Mouse (Mus musculus) hindbrain, embryonic 16.5 days (tissue): ENCODE data around the gene Trim67. TPM values are rescaled to one million over a fixed set of nuclear protein-coding genes. Genes with fewer than 3 reads are reported as not detected.

Source experiments
- ATAC-seq: fragments of 200-750 bp; cut with Nextera tagmentation; 2 replicates; pipeline ENCODE4 v1.8.0; 2017; ENCODE audit warnings: moderate TSS enrichment, moderate library complexity
- H3K27ac ChIP-seq: fragments of 300-500 bp; sonication (generic); 2 replicates; pipeline ENCODE4 v1.5.1; 2014; ENCODE audit warnings: low read depth, mild to moderate bottlenecking, control low read depth, low read length, moderate library complexity
- H3K27me3 ChIP-seq: fragments of 300-500 bp; sonication (generic); replicated peaks from 2 replicates; pipeline ENCODE4 v1.6.1; 2014; ENCODE audit warnings: low read length; ENCODE audit not compliant: control insufficient read depth, insufficient read depth
- H3K36me3 ChIP-seq: fragments of 300-500 bp; sonication (generic); 2 replicates; pipeline ENCODE4 v1.6.1; 2014; ENCODE audit warnings: mild to moderate bottlenecking, low read length, moderate library complexity, mixed read lengths; ENCODE audit not compliant: control insufficient read depth, insufficient read depth
- H3K4me1 ChIP-seq: fragments of 300-500 bp; sonication (generic); 2 replicates; pipeline ENCODE4 v1.6.1; 2014; ENCODE audit warnings: low read depth, low read length; ENCODE audit not compliant: control insufficient read depth, insufficient read depth
- H3K4me2 ChIP-seq: fragments of 300-500 bp; sonication (generic); 2 replicates; pipeline ENCODE4 v1.6.1; 2014; ENCODE audit warnings: mild to moderate bottlenecking, low read length, control low read depth, moderate library complexity
- H3K4me3 ChIP-seq: fragments of 300-500 bp; sonication (generic); 2 replicates; pipeline ENCODE4 v1.5.1; 2014; ENCODE audit warnings: mild to moderate bottlenecking, low read length, control low read depth, moderate library complexity
- H3K9ac ChIP-seq: fragments of 300-500 bp; sonication (generic); 2 replicates; pipeline ENCODE4 v1.6.1; 2014; ENCODE audit warnings: low read depth, mild to moderate bottlenecking, control low read depth, low read length, moderate library complexity
- H3K9me3 ChIP-seq: fragments of 300-500 bp; sonication (generic); 2 replicates; pipeline ENCODE4 v1.6.1; 2014; ENCODE audit warnings: mild to moderate bottlenecking, low read length, moderate library complexity; ENCODE audit not compliant: control insufficient read depth
- WGBS: fragments of 180-500 bp; shearing (Covaris S2); extraction: QIAGEN DNeasy Blood & Tissue Kit; methylation state at CpG from one replicate; pipeline ENCODE4 v1.1.7; 2014; 5-methylcytosine and 5-hydroxymethylcytosine counted together
- polyA plus RNA-seq: library from polyadenylated mRNA; unstranded; fragments of >200 nt; fragmentation: Nextera tagmentation; extraction: Ambion mirVana; gene quantifications from 2 replicates; pipeline ENCODE4 v1.2.1, GENCODE M21; 2015

Trim67 gene
- 25.9 and 27.0 TPM in 2 replicates for polyA plus RNA-seq

DNA sequence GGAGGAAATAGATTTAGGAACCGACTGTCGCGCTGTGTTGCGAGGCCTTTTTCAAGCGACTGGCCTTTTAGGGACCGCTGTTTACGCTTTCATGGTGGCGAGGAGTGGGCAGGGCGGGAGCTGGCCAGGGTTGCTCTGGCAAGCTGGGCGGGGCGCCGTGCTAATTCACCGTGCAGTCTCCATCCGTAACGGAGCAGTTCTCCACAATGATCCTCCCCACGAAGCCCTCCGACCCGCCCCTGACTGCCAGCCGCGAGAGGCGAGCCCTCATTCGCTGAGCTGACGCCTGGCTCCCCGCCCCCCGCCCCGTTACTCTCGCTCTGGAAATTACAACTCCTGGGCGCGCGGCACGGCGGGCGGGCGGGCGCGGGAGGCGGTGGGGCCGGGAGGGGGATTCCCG is at the start of gene Trim67:
Trim67 (plus strand) TSS at position 385 of the 400 bp plus-strand sequence.
- Histone ChIP-seq H3K9ac (peak within 1 kb of the TSS; percentile 91), H3K36me3 (no peaks in the 10 kb centered on the region), H3K4me3 (peak within 1 kb of the TSS; percentile 87), H3K27me3 (no peaks in the 10 kb centered on the region; the same call in 1 of the 2 replicates), H3K27ac (peak within 1 kb of the TSS; percentile 97), H3K9me3 (no peaks in the 10 kb centered on the region), H3K4me1 (peaks cover 36% of the 10 kb centered on the region), H3K4me2 (peak within 1 kb of the TSS; percentile 93)
- 0% methylated on average over 38 of the region's 39 CpGs for WGBS
- ATAC-seq = peak; percentile 93

DNA sequence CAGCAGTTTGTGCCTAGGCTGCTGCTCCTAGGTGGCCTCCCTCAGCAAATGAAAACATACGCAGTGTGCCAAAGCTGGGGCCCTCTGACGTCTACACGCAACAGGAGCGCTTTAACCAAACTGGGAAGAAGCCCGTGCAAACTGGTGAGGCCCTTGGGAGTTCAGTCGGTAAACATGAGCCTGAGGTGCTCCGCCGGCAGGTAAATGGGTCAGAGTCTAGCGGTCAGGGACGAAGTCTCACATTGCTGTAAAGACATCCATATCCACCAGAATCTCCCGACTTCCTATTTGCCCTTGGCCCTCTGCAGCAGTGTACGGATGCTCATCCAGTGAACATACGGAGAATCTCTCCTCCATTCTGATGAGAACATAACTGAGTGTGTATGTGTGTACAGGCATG is 46.2 kb upstream of the Trim67 start:
- WGBS = 72% methylated on average over 13 of the region's 13 CpGs
- Histone ChIP-seq H3K27ac (no peak overlapping the region), H3K9me3 (no peaks in the 10 kb centered on the region), H3K27me3 (peaks cover 22% of the 10 kb centered on the region), H3K36me3 (no peaks in the 10 kb centered on the region), H3K9ac (no peak overlapping the region), H3K4me3 (no peak overlapping the region), H3K4me2 (no peak overlapping the region), H3K4me1 (peaks cover 9% of the 10 kb centered on the region)
- no peak for ATAC-seq

DNA sequence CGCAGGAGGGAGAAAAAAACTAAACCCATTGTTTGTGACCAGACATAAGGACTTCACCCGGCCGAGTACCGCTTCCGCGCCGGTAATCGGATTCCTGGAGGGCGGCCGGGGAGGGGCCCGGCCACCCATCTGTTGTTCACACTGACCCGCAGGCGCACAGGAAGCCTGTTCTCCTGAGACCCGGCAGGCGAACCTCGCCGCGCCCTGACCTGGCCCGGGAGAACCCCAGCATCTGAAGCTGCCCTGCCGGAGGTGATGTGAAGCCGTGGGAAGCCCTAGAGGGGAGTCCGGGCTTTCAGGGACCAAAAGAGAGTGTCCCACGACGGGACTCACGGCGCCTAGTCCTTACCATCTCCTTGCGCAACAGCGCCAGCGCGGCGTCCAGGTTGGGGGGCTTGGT is 41.7 kb upstream of the Trim67 start:
- no peak for ATAC-seq
- no peak overlapping the region for H3K27ac ChIP-seq
- H3K4me1 ChIP-seq = peaks cover 15% of the 10 kb centered on the region
- H3K4me3 ChIP-seq = peak overlapping the region; percentile 53
- H3K27me3 ChIP-seq = peaks cover 38% of the 10 kb centered on the region
- peak overlapping the region; percentile 57 for H3K9ac ChIP-seq
- H3K36me3 ChIP-seq = no peaks in the 10 kb centered on the region
- H3K4me2 ChIP-seq = peak overlapping the region; percentile 84
- under 1% methylated on average over 27 of the region's 31 CpGs for WGBS
- H3K9me3 ChIP-seq = no peaks in the 10 kb centered on the region

DNA sequence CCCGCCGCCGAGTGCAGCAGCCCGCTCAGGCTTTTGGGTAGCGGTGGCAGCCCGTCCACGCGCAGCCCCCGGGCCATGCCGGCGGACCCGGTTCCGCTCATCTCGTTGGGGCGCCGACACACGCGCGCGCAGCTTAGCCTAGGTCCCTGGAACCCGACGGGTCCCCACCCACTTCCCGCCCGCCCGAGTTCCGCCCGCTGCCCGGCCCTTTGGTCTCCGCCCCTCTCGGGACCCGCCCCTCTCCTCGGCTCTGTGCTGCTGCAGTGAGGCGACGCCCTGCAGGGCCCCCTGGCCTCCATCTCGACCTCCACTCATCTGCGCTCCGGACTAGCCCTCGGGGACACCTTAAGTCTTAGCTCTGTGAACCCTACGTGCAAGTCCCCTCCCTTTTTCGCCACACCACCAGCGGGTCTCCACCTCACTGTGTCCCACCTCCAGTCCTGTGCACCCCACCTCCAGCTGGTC is 41.2 kb upstream of the Trim67 start, which contains the start of gene Fam89a:
Fam89a (minus strand) TSS at position 124 of the 465 bp plus-strand sequence.
- Histone ChIP-seq H3K4me1 (peaks cover 15% of the 10 kb centered on the region), H3K4me2 (peak within 1 kb of the TSS; percentile 84), H3K9me3 (no peaks in the 10 kb centered on the region), H3K4me3 (peak within 1 kb of the TSS; percentile 53), H3K27me3 (peaks cover 38% of the 10 kb centered on the region), H3K9ac (peak within 1 kb of the TSS; percentile 57), H3K36me3 (no peaks in the 10 kb centered on the region), H3K27ac (no peak within 1 kb of the TSS)
- WGBS = under 1% methylated on average over 35 of the region's 41 CpGs
- ATAC-seq = peak; percentile 41

DNA sequence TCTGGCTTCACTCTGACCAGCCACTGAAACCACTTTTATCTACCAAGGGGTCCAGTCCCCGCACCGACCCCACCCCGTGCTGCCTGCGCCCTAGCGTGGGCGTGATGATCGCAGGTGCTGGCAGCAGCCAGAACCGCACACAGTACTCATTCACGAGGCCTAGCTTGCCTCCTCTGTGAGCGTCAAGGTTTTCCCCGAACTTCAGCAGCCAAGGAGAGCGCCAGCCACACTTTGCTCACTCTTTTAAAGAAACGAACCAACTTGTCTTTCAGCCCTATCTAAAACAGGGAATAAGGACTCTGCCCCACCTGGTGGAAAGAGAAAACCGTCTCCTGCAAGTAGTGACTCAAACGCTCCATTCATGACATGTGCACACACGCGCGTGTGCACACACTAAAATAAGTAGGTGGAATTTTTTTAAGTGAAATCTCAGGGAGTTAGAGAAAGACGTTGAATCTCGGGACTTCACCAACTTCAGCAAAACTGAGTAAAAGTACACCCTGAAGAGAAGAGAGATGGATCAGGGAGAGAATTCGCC is 40.5 kb upstream of the Trim67 start:
- Histone ChIP-seq H3K4me1 (peaks cover 15% of the 10 kb centered on the region), H3K27ac (no peak overlapping the region), H3K27me3 (peaks cover 38% of the 10 kb centered on the region), H3K4me3 (no peak overlapping the region), H3K36me3 (no peaks in the 10 kb centered on the region), H3K9ac (no peak overlapping the region), H3K4me2 (no peak overlapping the region; the same call in 1 of the 2 replicates), H3K9me3 (no peaks in the 10 kb centered on the region)
- WGBS = 35% methylated on average over 21 of the region's 21 CpGs
- ATAC-seq = no peak

DNA sequence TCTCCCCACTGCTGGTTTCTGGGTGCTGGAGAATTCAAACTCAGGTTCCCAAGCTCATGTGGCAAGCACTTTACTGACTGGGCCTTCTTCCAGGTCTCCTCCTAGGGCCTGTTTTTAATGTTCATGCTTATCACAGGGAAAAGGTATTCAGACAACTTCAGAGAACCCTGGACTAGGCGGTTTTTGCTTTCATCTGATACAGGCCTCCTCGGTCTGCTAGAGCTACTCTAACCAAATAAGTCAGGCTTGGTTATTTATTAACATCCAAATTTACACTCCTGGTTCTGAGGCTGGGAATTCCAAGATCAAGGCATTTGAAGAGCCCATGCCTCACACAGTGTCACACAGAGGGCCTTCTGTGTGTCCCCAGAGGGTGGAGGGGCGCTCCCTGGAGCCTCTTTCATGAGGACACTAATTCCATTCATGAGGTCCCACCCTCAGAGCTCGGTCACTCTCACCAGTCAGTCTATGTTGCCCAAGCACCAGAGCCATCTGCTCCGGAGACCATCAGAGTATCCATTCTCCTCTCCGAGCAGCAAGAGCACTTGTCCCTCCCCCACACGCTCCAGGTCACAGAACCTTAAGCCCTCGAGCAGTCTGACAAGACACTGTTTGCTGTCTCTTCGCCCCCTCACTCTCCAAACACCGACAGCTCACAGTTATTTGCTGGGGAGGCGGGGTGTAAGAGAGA is 38.6 kb upstream of the Trim67 start:
- no peak overlapping the region for H3K27ac ChIP-seq
- no peak overlapping the region for H3K4me3 ChIP-seq
- WGBS = 16% methylated on average over 10 of the region's 11 CpGs
- peak; percentile 76 for ATAC-seq
- no peaks in the 10 kb centered on the region for H3K9me3 ChIP-seq
- peaks cover 15% of the 10 kb centered on the region for H3K4me1 ChIP-seq
- no peak overlapping the region for H3K9ac ChIP-seq
- H3K4me2 ChIP-seq = no peak overlapping the region
- H3K27me3 ChIP-seq = peaks cover 38% of the 10 kb centered on the region
- H3K36me3 ChIP-seq = no peaks in the 10 kb centered on the region

DNA sequence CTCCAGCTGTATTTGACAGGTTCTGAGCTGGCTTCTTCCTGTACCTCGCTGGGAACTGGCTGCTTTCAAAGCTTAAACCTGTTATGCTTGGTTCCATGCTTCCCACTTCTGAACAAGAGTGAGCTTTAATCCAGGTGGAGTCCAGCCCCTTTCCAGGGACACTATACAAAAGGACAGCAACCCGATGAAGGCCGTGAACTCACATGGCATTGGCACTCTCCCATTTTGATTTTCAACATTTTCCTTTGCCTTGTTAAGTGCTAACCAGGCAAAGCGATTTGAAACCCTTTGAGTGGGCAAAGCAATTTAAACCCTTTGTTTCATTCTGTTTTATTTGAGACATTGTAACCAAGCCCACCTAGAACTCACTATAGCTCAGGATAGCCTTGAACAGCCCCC is 38.1 kb upstream of the Trim67 start:
- Histone ChIP-seq H3K36me3 (no peaks in the 10 kb centered on the region), H3K9me3 (no peaks in the 10 kb centered on the region), H3K27ac (no peak overlapping the region), H3K4me2 (no peak overlapping the region), H3K4me3 (no peak overlapping the region), H3K9ac (no peak overlapping the region), H3K4me1 (peaks cover 15% of the 10 kb centered on the region), H3K27me3 (peaks cover 32% of the 10 kb centered on the region)
- WGBS = 48% methylated on average over 4 of the region's 4 CpGs
- no peak for ATAC-seq

DNA sequence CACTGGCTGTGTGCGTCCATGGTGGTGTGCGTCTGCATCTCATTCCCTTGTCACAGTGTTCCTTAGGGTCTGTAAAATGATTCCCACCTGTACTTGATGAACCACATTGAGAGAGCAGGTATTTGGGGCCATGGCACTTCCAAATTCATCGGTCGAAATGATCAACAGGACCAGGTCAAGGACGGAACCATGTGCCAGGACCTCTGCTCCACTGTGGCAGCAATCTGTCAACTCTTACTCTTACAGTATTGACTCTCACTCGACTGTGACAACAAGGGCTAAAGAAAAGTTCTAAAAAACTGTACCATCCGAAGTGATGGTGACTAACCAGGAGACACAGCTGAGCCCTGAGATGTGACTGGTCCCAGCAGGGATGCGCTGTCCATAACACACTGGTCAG is 37.4 kb upstream of the Trim67 start:
- no peak overlapping the region for H3K9ac ChIP-seq
- H3K4me1 ChIP-seq = peaks cover 15% of the 10 kb centered on the region
- 86% methylated on average over 8 of the region's 8 CpGs for WGBS
- H3K36me3 ChIP-seq = no peaks in the 10 kb centered on the region
- no peaks in the 10 kb centered on the region for H3K9me3 ChIP-seq
- H3K4me3 ChIP-seq = no peak overlapping the region
- no peak overlapping the region for H3K4me2 ChIP-seq
- peaks cover 26% of the 10 kb centered on the region for H3K27me3 ChIP-seq
- H3K27ac ChIP-seq = no peak overlapping the region
- ATAC-seq = no peak

DNA sequence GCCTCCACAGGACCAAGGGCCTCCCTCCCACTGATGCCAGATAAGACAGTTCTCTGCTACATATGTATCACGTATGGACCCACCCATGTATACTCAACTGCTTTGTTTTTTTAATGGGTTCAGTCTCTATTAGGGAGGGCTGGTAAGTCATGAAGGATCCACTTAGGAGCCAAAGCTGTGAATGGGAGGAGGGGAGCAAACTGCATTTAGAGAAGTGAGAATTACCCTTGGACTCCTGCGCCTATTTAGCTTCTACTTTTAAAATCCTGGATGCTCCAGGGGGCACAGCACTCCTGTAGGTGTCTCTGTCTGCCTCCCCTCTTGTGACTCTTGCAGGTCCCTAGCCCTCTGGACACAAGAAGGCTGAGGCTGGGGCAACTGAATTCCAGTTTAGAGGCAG is 36.7 kb upstream of the Trim67 start:
- no peak overlapping the region for H3K4me3 ChIP-seq
- peaks cover 21% of the 10 kb centered on the region for H3K27me3 ChIP-seq
- H3K9ac ChIP-seq = no peak overlapping the region
- WGBS = 74% methylated on average over 2 of the region's 2 CpGs
- H3K36me3 ChIP-seq = no peaks in the 10 kb centered on the region
- no peaks in the 10 kb centered on the region for H3K9me3 ChIP-seq
- peaks cover 11% of the 10 kb centered on the region for H3K4me1 ChIP-seq
- ATAC-seq = no peak
- H3K4me2 ChIP-seq = no peak overlapping the region
- H3K27ac ChIP-seq = no peak overlapping the region
